9 mouse cellular contexts compared by ENCODE assay signal in genomic region chr1:151338941-151339340, GRCm38 (mm10). TPM values are rescaled to one million over a fixed set of nuclear protein-coding genes. Genes with fewer than 3 reads are reported as not detected.
A peak's percentile ranks its signal among the peaks of the same experiment; 100 is the strongest.
DNase-seq lines count a peak whose midpoint lies in the region; ATAC-seq lines count a peak whose summit lies in the region.
"Had no signal": no experiment of that assay in that cellular context is flagged by ENCODE, and none has a peak within 500 bp of the region (broad histone marks: within the 10 kb centered on the region; RNA-seq: fewer than 3 reads in every experiment).

No protein-coding gene starts in this region.

- no peak overlapping the region for H3K9ac ChIP-seq in midbrain, embryonic 11.5 days (ENCODE audit: low read length)
- H3K9ac ChIP-seq in midbrain, embryonic 13.5 days (replicated peaks) = no peak overlapping the region
- H3K9ac ChIP-seq in kidney, embryonic 16.5 days (replicated peaks; ENCODE audit: low read length) = no peak overlapping the region
- H3K9ac ChIP-seq in stomach, embryonic 16.5 days (ENCODE audit: low read length) = no peak overlapping the region

- H3K27ac ChIP-seq in midbrain, embryonic 11.5 days (ENCODE audit: low read depth, low read length) = no peak overlapping the region
- no peak overlapping the region for H3K27ac ChIP-seq in midbrain, embryonic 13.5 days
- H3K27ac ChIP-seq in kidney, embryonic 16.5 days (ENCODE audit: low read length) = peak overlapping the region; percentile 23; the same call in 1 of the 2 replicates
- H3K27ac ChIP-seq in stomach, embryonic 16.5 days (ENCODE audit: low read length) = peak overlapping the region; percentile 58; the same call in 1 of the 2 replicates
- H3K27ac ChIP-seq: macrophage had no signal

- DNase-seq in midbrain, embryonic 11.5 days (ENCODE audit: low spot score, missing footprints) = peak; percentile 54
- peak; percentile 49 for DNase-seq in heart, adult 8-10 months (ENCODE audit: low spot score)
- DNase-seq in MN1 (ENCODE audit: low spot score) = no peak
- DNase-seq in frontal cortex, postnatal 14 days (ENCODE audit: low spot score in 2 of 2) = no peak

- no peaks in the 10 kb centered on the region for H3K9me3 ChIP-seq in midbrain, embryonic 11.5 days (ENCODE audit: control insufficient read depth, low read length)
- H3K9me3 ChIP-seq in midbrain, embryonic 13.5 days = no peaks in the 10 kb centered on the region
- H3K9me3 ChIP-seq in kidney, embryonic 16.5 days (ENCODE audit: low read length) = no peaks in the 10 kb centered on the region
- no peaks in the 10 kb centered on the region for H3K9me3 ChIP-seq in stomach, embryonic 16.5 days (replicated peaks; ENCODE audit: control insufficient read depth, low read length)

- H3K36me3 ChIP-seq in midbrain, embryonic 11.5 days (ENCODE audit: control insufficient read depth, insufficient read depth, low read length) = no peaks in the 10 kb centered on the region
- no peaks in the 10 kb centered on the region for H3K36me3 ChIP-seq in midbrain, embryonic 13.5 days
- H3K36me3 ChIP-seq in kidney, embryonic 16.5 days (ENCODE audit: insufficient read depth, low read length) = no peaks in the 10 kb centered on the region
- no peaks in the 10 kb centered on the region for H3K36me3 ChIP-seq in stomach, embryonic 16.5 days (ENCODE audit: control insufficient read depth, insufficient read depth, low read length)

- H3K27me3 ChIP-seq in midbrain, embryonic 11.5 days (ENCODE audit: control insufficient read depth, insufficient read depth, low read length) = no peaks in the 10 kb centered on the region
- no peaks in the 10 kb centered on the region for H3K27me3 ChIP-seq in midbrain, embryonic 13.5 days
- H3K27me3 ChIP-seq in kidney, embryonic 16.5 days (ENCODE audit: insufficient read depth, low read length) = no peaks in the 10 kb centered on the region
- no peaks in the 10 kb centered on the region for H3K27me3 ChIP-seq in stomach, embryonic 16.5 days (ENCODE audit: control insufficient read depth, insufficient read depth, low read length)

- WGBS in midbrain, embryonic 11.5 days = 53% methylated on average over 2 of the region's 2 CpGs
- 30% methylated on average over 2 of the region's 2 CpGs for WGBS in midbrain, embryonic 13.5 days
- WGBS in kidney, embryonic 16.5 days = 58% methylated on average over 2 of the region's 2 CpGs
- 66% methylated on average over 2 of the region's 2 CpGs for WGBS in stomach, embryonic 16.5 days

- H3K4me2 ChIP-seq in midbrain, embryonic 11.5 days = no peak overlapping the region
- H3K4me2 ChIP-seq in midbrain, embryonic 13.5 days (replicated peaks) = no peak overlapping the region
- no peak overlapping the region for H3K4me2 ChIP-seq in kidney, embryonic 16.5 days (replicated peaks; ENCODE audit: low read depth, low read length)
- no peak overlapping the region for H3K4me2 ChIP-seq in stomach, embryonic 16.5 days (ENCODE audit: low read depth, low read length)

- ATAC-seq in midbrain, embryonic 11.5 days (ENCODE audit: low FRiP score) = no peak
- no peak for ATAC-seq in midbrain, embryonic 13.5 days
- no peak for ATAC-seq in kidney, embryonic 16.5 days (ENCODE audit: low FRiP score, low TSS enrichment)
- no peak for ATAC-seq in stomach, embryonic 16.5 days (ENCODE audit: insufficient read depth, low FRiP score)
- ATAC-seq in erythroblast, adult 5-6 weeks (replicated peaks; ENCODE audit: low FRiP score, poor library complexity, severe bottlenecking) = no peak

- H3K4me3 ChIP-seq in midbrain, embryonic 11.5 days (ENCODE audit: low read depth, low read length) = no peak overlapping the region
- H3K4me3 ChIP-seq in midbrain, embryonic 13.5 days (replicated peaks) = no peak overlapping the region
- H3K4me3 ChIP-seq in kidney, embryonic 16.5 days (ENCODE audit: low read length) = no peak overlapping the region
- no peak overlapping the region for H3K4me3 ChIP-seq in stomach, embryonic 16.5 days (replicated peaks; ENCODE audit: low read length)

- peaks cover 8% of the 10 kb centered on the region; the same call in 1 of the 2 replicates for H3K4me1 ChIP-seq in midbrain, embryonic 11.5 days (ENCODE audit: control insufficient read depth, insufficient read depth, low read length)
- H3K4me1 ChIP-seq in midbrain, embryonic 13.5 days (replicated peaks) = peaks cover 26% of the 10 kb centered on the region
- peaks cover 21% of the 10 kb centered on the region for H3K4me1 ChIP-seq in kidney, embryonic 16.5 days (ENCODE audit: insufficient read depth, low read length)
- H3K4me1 ChIP-seq in stomach, embryonic 16.5 days (ENCODE audit: control insufficient read depth, insufficient read depth, low read length) = peaks cover 11% of the 10 kb centered on the region

RNA-seq across cellular contexts. Expression of gene Ivns1abp, which starts 5.3 kb away (rescaled TPM):
- 434 and 473 TPM in 2 replicates for polyA plus RNA-seq in midbrain, embryonic 11.5 days (2014; fragmentation: Nextera tagmentation; extraction: Ambion mirVana)
- polyA plus RNA-seq in midbrain, embryonic 13.5 days (2015; fragmentation: Nextera tagmentation; extraction: Ambion mirVana) = 304 and 319 TPM in 2 replicates
- total RNA-seq in heart, adult 8-10 months (2022) = 100 to 1,000 TPM; 828 to 896 (median 874) TPM
- polyA plus RNA-seq in kidney, embryonic 16.5 days (2015; fragmentation: Nextera tagmentation; extraction: Ambion mirVana) = 534 and 540 TPM in 2 replicates
- 215 and 222 TPM in 2 replicates for polyA plus RNA-seq in stomach, embryonic 16.5 days (2015; fragmentation: Nextera tagmentation; extraction: Ambion mirVana)
- 44.1 and 48.8 TPM in 2 replicates for total RNA-seq in erythroblast, adult 5-6 weeks (2015; ENCODE audit: low replicate concordance)
- 49.8 and 58.1 TPM in 2 replicates for total RNA-seq in erythroblast, adult 5-6 weeks (2017; ENCODE audit: low replicate concordance)

Comparison
In these comparisons a context has a peak if more than half of its experiments do, and no peak if none do; other contexts are left out.
1. DNase-seq: peak in midbrain, embryonic 11.5 days (single experiment) and heart, adult 8-10 months (single experiment); none in MN1 (single experiment) and frontal cortex, postnatal 14 days (0 of 2).
2. H3K27ac ChIP-seq: peak in kidney, embryonic 16.5 days (single experiment) and stomach, embryonic 16.5 days (single experiment); none in midbrain, embryonic 11.5 days (single experiment) and midbrain, embryonic 13.5 days (single experiment).